Mouse (Mus musculus) embryonic facial prominence, embryonic 12.5 days (tissue): ENCODE results near the gene Tom1. TPM values are rescaled to one million over a fixed set of nuclear protein-coding genes. Genes with fewer than 3 reads are reported as not detected.

ENCODE experiments used
- ATAC-seq: fragments of 200-750 bp; cut with Nextera tagmentation; 2 replicates; pipeline ENCODE4 v1.8.0; 2017; ENCODE audit not compliant: insufficient number of reproducible peaks, insufficient read depth, low FRiP score, low TSS enrichment
- H3K27ac ChIP-seq: fragments of 300-500 bp; sonication (generic); 2 replicates; pipeline ENCODE4 v1.5.1; 2016; ENCODE audit warnings: mild to moderate bottlenecking
- H3K27me3 ChIP-seq: fragments of 300-500 bp; sonication (generic); 2 replicates; pipeline ENCODE4 v1.6.1; 2016; ENCODE audit warnings: mild to moderate bottlenecking, moderate library complexity
- H3K36me3 ChIP-seq: fragments of 300-500 bp; sonication (generic); 2 replicates; pipeline ENCODE4 v1.6.1; 2016; ENCODE audit warnings: mild to moderate bottlenecking
- H3K4me1 ChIP-seq: fragments of 300-500 bp; sonication (generic); 2 replicates; pipeline ENCODE4 v1.6.1; 2016
- H3K4me2 ChIP-seq: fragments of 300-500 bp; sonication (generic); replicated peaks from 2 replicates; pipeline ENCODE4 v1.6.1; 2016; ENCODE audit warnings: mild to moderate bottlenecking, moderate library complexity
- H3K4me3 ChIP-seq: fragments of 300-500 bp; sonication (generic); 2 replicates; pipeline ENCODE4 v1.5.1; 2016; ENCODE audit warnings: mild to moderate bottlenecking
- H3K9ac ChIP-seq: fragments of 300-500 bp; sonication (generic); 2 replicates; pipeline ENCODE4 v1.6.1; 2016; ENCODE audit warnings: mild to moderate bottlenecking, moderate library complexity
- H3K9me3 ChIP-seq: fragments of 300-500 bp; sonication (generic); 2 replicates; pipeline ENCODE4 v1.6.1; 2016; ENCODE audit warnings: mild to moderate bottlenecking, moderate library complexity
- WGBS: fragments of 180-500 bp; shearing (Covaris S2); methylation state at CpG from one replicate; pipeline ENCODE4 v1.1.7; 2016; 5-methylcytosine and 5-hydroxymethylcytosine counted together
- polyA plus RNA-seq: library from polyadenylated mRNA; unstranded; fragments of >200 nt; fragmentation: Nextera tagmentation; extraction: Ambion mirVana; gene quantifications from 2 replicates; pipeline ENCODE4 v1.2.1, GENCODE M21; 2016

The Tom1 gene
- polyA plus RNA-seq, 1 experiment from 2014 or later = 36.9 TPM

GRCm38 (mm10) chr8:75078215-75078614, 44.7 kb downstream of the Tom1 start:
- H3K36me3 ChIP-seq = no peaks in the 10 kb centered on the region
- 76% methylated on average over 1 of the region's 1 CpGs for WGBS
- peaks cover under 1% of the 10 kb centered on the region; the same call in 1 of the 2 replicates for H3K4me1 ChIP-seq
- H3K9ac ChIP-seq = no peak overlapping the region
- H3K27ac ChIP-seq = no peak overlapping the region
- no peak overlapping the region for H3K4me2 ChIP-seq
- no peak overlapping the region for H3K4me3 ChIP-seq
- no peaks in the 10 kb centered on the region for H3K9me3 ChIP-seq
- no peaks in the 10 kb centered on the region for H3K27me3 ChIP-seq
- ATAC-seq = no peak

- Histone ChIP-seq H3K9me3 (no peaks in the 10 kb centered on the region), H3K9ac (no peak overlapping the region), H3K27me3 (no peaks in the 10 kb centered on the region), H3K36me3 (no peaks in the 10 kb centered on the region), H3K4me1 (peaks cover 6% of the 10 kb centered on the region; the same call in 1 of the 2 replicates), H3K27ac (no peak overlapping the region), H3K4me2 (no peak overlapping the region), H3K4me3 (no peak overlapping the region)
- WGBS = 92% methylated on average over 9 of the region's 9 CpGs
- no peak for ATAC-seq
Measured at GRCm38 (mm10) chr8:75078851-75079250, 45.3 kb downstream of the Tom1 start.

GRCm38 (mm10) chr8:75081364-75082040, 48.0 kb downstream of the Tom1 start:
- Histone ChIP-seq H3K4me1 (peaks cover 6% of the 10 kb centered on the region; the same call in 1 of the 2 replicates), H3K27me3 (no peaks in the 10 kb centered on the region), H3K27ac (no peak overlapping the region), H3K4me2 (no peak overlapping the region), H3K9ac (no peak overlapping the region), H3K9me3 (no peaks in the 10 kb centered on the region), H3K4me3 (no peak overlapping the region), H3K36me3 (no peaks in the 10 kb centered on the region)
- WGBS = 80% methylated on average over 9 of the region's 9 CpGs
- no peak for ATAC-seq

- Histone ChIP-seq H3K27me3 (no peaks in the 10 kb centered on the region), H3K27ac (no peak overlapping the region), H3K9me3 (no peaks in the 10 kb centered on the region), H3K9ac (no peak overlapping the region), H3K36me3 (no peaks in the 10 kb centered on the region), H3K4me1 (peaks cover 6% of the 10 kb centered on the region; the same call in 1 of the 2 replicates), H3K4me2 (no peak overlapping the region), H3K4me3 (no peak overlapping the region)
- no peak for ATAC-seq
- 80% methylated on average over 6 of the region's 6 CpGs for WGBS
Measured at GRCm38 (mm10) chr8:75082181-75082805, 48.8 kb downstream of the Tom1 start.

- H3K9ac ChIP-seq = no peak overlapping the region
- no peaks in the 10 kb centered on the region for H3K27me3 ChIP-seq
- ATAC-seq = peak; percentile 91
- H3K4me1 ChIP-seq = peaks cover 6% of the 10 kb centered on the region
- H3K9me3 ChIP-seq = no peaks in the 10 kb centered on the region
- peak overlapping the region; percentile 53 for H3K4me2 ChIP-seq
- H3K4me3 ChIP-seq = peak overlapping the region; percentile 25
- WGBS = 6% methylated on average over 16 of the region's 17 CpGs
- no peak overlapping the region for H3K27ac ChIP-seq
- H3K36me3 ChIP-seq = no peaks in the 10 kb centered on the region
Measured at GRCm38 (mm10) chr8:75083846-75084245, 50.3 kb downstream of the Tom1 start.

- ATAC-seq = no peak
- H3K27me3 ChIP-seq = no peaks in the 10 kb centered on the region
- no peak overlapping the region for H3K4me3 ChIP-seq
- no peak overlapping the region for H3K27ac ChIP-seq
- no peaks in the 10 kb centered on the region for H3K36me3 ChIP-seq
- H3K4me1 ChIP-seq = peaks cover 13% of the 10 kb centered on the region
- WGBS = 71% methylated on average over 3 of the region's 3 CpGs
- H3K9me3 ChIP-seq = no peaks in the 10 kb centered on the region
- no peak overlapping the region for H3K9ac ChIP-seq
- peak overlapping the region; percentile 53 for H3K4me2 ChIP-seq
Measured at GRCm38 (mm10) chr8:75084382-75085064, 51.0 kb downstream of the Tom1 start.

- Histone ChIP-seq H3K9ac (no peak overlapping the region), H3K9me3 (no peaks in the 10 kb centered on the region), H3K27ac (no peak overlapping the region), H3K4me3 (no peak overlapping the region), H3K27me3 (no peaks in the 10 kb centered on the region), H3K4me2 (no peak overlapping the region), H3K36me3 (no peaks in the 10 kb centered on the region), H3K4me1 (peaks cover 13% of the 10 kb centered on the region)
- WGBS = 79% methylated on average over 2 of the region's 2 CpGs
- ATAC-seq = no peak
Measured at GRCm38 (mm10) chr8:75086002-75086401, 52.5 kb downstream of the Tom1 start.

GRCm38 (mm10) chr8:75087127-75087526, 53.6 kb downstream of the Tom1 start:
- Histone ChIP-seq H3K27me3 (no peaks in the 10 kb centered on the region), H3K9ac (no peak overlapping the region), H3K4me2 (no peak overlapping the region), H3K4me1 (peaks cover 13% of the 10 kb centered on the region), H3K4me3 (no peak overlapping the region), H3K9me3 (no peaks in the 10 kb centered on the region), H3K36me3 (no peaks in the 10 kb centered on the region), H3K27ac (no peak overlapping the region)
- ATAC-seq = no peak

GRCm38 (mm10) chr8:75088989-75089881, 55.7 kb downstream of the Tom1 start:
- no peak overlapping the region for H3K4me3 ChIP-seq
- no peaks in the 10 kb centered on the region for H3K36me3 ChIP-seq
- H3K27me3 ChIP-seq = no peaks in the 10 kb centered on the region
- peak overlapping the region; percentile 67 for H3K27ac ChIP-seq
- peak overlapping the region; percentile 28 for H3K9ac ChIP-seq
- H3K4me1 ChIP-seq = peaks cover 12% of the 10 kb centered on the region
- peak overlapping the region; percentile 23; the same call in 1 of the 2 replicates for H3K4me2 ChIP-seq
- WGBS = 17% methylated on average over 6 of the region's 6 CpGs
- ATAC-seq = peak; percentile 53; the same call in 1 of the 2 replicates
- H3K9me3 ChIP-seq = no peaks in the 10 kb centered on the region

GRCm38 (mm10) chr8:75090781-75091365, 57.4 kb downstream of the Tom1 start:
- ATAC-seq = no peak
- Histone ChIP-seq H3K9me3 (no peaks in the 10 kb centered on the region), H3K4me2 (no peak overlapping the region), H3K27ac (no peak overlapping the region), H3K27me3 (no peaks in the 10 kb centered on the region), H3K36me3 (no peaks in the 10 kb centered on the region), H3K4me3 (no peak overlapping the region), H3K4me1 (peaks cover 17% of the 10 kb centered on the region), H3K9ac (no peak overlapping the region)
- 88% methylated on average over 4 of the region's 4 CpGs for WGBS
